Mouse (Mus musculus) limb, embryonic 14.5 days (tissue): ENCODE measurements around the gene Capn5. TPM values are rescaled to one million over a fixed set of nuclear protein-coding genes. Genes with fewer than 3 reads are reported as not detected.

Experiments used
- ATAC-seq: fragments of 200-750 bp; cut with Nextera tagmentation; 2 replicates; pipeline ENCODE4 v1.8.0; 2017; ENCODE audit warnings: low read depth, moderate number of reproducible peaks, moderate TSS enrichment; ENCODE audit not compliant: low FRiP score
- DNase-seq: peaks from one replicate; pipeline ENCODE4 v3.0.0-alpha.2; 2015; ENCODE audit warnings: low spot score
- H3K27ac ChIP-seq: fragments of 300-500 bp; sonication (generic); replicated peaks from 2 replicates; pipeline ENCODE4 v1.5.1; 2014; ENCODE audit warnings: low read depth, mild to moderate bottlenecking, low read length, moderate library complexity, mixed read lengths
- H3K27me3 ChIP-seq: fragments of 300-500 bp; sonication (generic); 2 replicates; pipeline ENCODE4 v1.6.1; 2014; ENCODE audit warnings: low read length, mixed read lengths; ENCODE audit not compliant: control insufficient read depth, insufficient read depth
- H3K36me3 ChIP-seq: fragments of 300-500 bp; sonication (generic); 2 replicates; pipeline ENCODE4 v1.6.1; 2014; ENCODE audit warnings: mild to moderate bottlenecking, low read length, moderate library complexity, mixed read lengths; ENCODE audit not compliant: control insufficient read depth, insufficient read depth
- H3K4me1 ChIP-seq: fragments of 300-500 bp; sonication (generic); 2 replicates; pipeline ENCODE4 v1.6.1; 2014; ENCODE audit warnings: antibody characterized with exemption, low read length, mixed read lengths; ENCODE audit not compliant: control insufficient read depth, insufficient read depth
- H3K4me2 ChIP-seq: fragments of 300-500 bp; sonication (generic); replicated peaks from 2 replicates; pipeline ENCODE4 v1.6.1; 2014; ENCODE audit warnings: low read depth, mild to moderate bottlenecking, low read length, moderate library complexity; ENCODE audit not compliant: severe bottlenecking
- H3K4me3 ChIP-seq: fragments of 300-500 bp; sonication (generic); replicated peaks from 2 replicates; pipeline ENCODE4 v1.5.1; 2014; ENCODE audit warnings: low read length
- H3K9ac ChIP-seq: fragments of 300-500 bp; sonication (generic); 2 replicates; pipeline ENCODE4 v1.6.1; 2014; ENCODE audit warnings: mild to moderate bottlenecking, low read depth, low read length, moderate library complexity; ENCODE audit not compliant: severe bottlenecking
- H3K9me3 ChIP-seq: fragments of 300-500 bp; sonication (generic); 2 replicates; pipeline ENCODE4 v1.6.1; 2016; ENCODE audit warnings: low read length; ENCODE audit not compliant: control insufficient read depth
- POLR2A ChIP-seq: fragments of 200-500 bp; IDR thresholded peaks from 2 replicates; pipeline ENCODE4 v1.8.0; 2012; ENCODE audit warnings: inconsistent platforms, mild to moderate bottlenecking, moderate library complexity, borderline replicate concordance; ENCODE audit not compliant: insufficient read depth, insufficient read length; ENCODE audit errors: extremely low read depth
- WGBS: fragments of 180-500 bp; shearing (Covaris S2); extraction: QIAGEN DNeasy Blood & Tissue Kit; methylation state at CpG from one replicate; pipeline ENCODE4 v1.1.7; 2014; 5-methylcytosine and 5-hydroxymethylcytosine counted together
- polyA plus RNA-seq, 2 experiments: library from polyadenylated mRNA; depleted of rRNA in 1 of 2; stranded (reverse) in 1 of 2; unstranded in 1 of 2; fragments of >200 nt; fragmentation: Nextera tagmentation in 1 of 2; extraction: Ambion mirVana in 1 of 2; gene quantifications; 2 replicates each; pipeline versions ENCODE4 v1.2.1 to v1.2.3; 2012 to 2014

The Capn5 gene
- polyA plus RNA-seq, 2 experiments = 6.5 to 9.6 TPM

- no peak overlapping the region for H3K4me3 ChIP-seq
- no peak for ATAC-seq
- H3K36me3 ChIP-seq = no peaks in the 10 kb centered on the region
- no peak for TF ChIP-seq POLR2A
- no peak overlapping the region for H3K27ac ChIP-seq
- no peak overlapping the region for H3K4me2 ChIP-seq
- no peaks in the 10 kb centered on the region for H3K9me3 ChIP-seq
- no peaks in the 10 kb centered on the region; the same call in 1 of the 2 replicates for H3K4me1 ChIP-seq
- no peak overlapping the region for H3K9ac ChIP-seq
- no peak for DNase-seq
- 53% methylated on average over 3 of the region's 3 CpGs for WGBS
- no peaks in the 10 kb centered on the region for H3K27me3 ChIP-seq
These were observed 40.5 kb downstream of the Capn5 start for GRCm38 (mm10) chr7:98137583-98137982.

GRCm38 (mm10) chr7:98131751-98132150, 46.3 kb downstream of the Capn5 start:
- 95% methylated on average over 8 of the region's 8 CpGs for WGBS
- no peak for ATAC-seq

GRCm38 (mm10) chr7:98125473-98125872, 52.6 kb downstream of the Capn5 start:
- no peaks in the 10 kb centered on the region for H3K4me1 ChIP-seq
- 26% methylated on average over 5 of the region's 5 CpGs for WGBS
- H3K36me3 ChIP-seq = no peaks in the 10 kb centered on the region
- no peak for TF ChIP-seq POLR2A
- H3K27ac ChIP-seq = no peak overlapping the region
- no peaks in the 10 kb centered on the region for H3K27me3 ChIP-seq
- no peak overlapping the region for H3K9ac ChIP-seq
- H3K4me2 ChIP-seq = no peak overlapping the region
- ATAC-seq (no peak), DNase-seq (no peak)
- H3K4me3 ChIP-seq = no peak overlapping the region
- no peaks in the 10 kb centered on the region for H3K9me3 ChIP-seq

More at GRCm38 (mm10) chr7:98131751-98132150, 46.3 kb downstream of the Capn5 start:
- no peak for DNase-seq
- no peaks in the 10 kb centered on the region for H3K36me3 ChIP-seq
- no peak overlapping the region for H3K4me3 ChIP-seq
- no peaks in the 10 kb centered on the region for H3K27me3 ChIP-seq
- no peaks in the 10 kb centered on the region for H3K9me3 ChIP-seq
- TF ChIP-seq POLR2A = no peak
- no peak overlapping the region for H3K27ac ChIP-seq
- no peak overlapping the region for H3K4me2 ChIP-seq
- H3K4me1 ChIP-seq = no peaks in the 10 kb centered on the region
- no peak overlapping the region for H3K9ac ChIP-seq

- no peak overlapping the region for H3K27ac ChIP-seq
- no peaks in the 10 kb centered on the region for H3K27me3 ChIP-seq
- no peak for DNase-seq
- no peaks in the 10 kb centered on the region for H3K36me3 ChIP-seq
- TF ChIP-seq POLR2A = no peak
- no peaks in the 10 kb centered on the region for H3K4me1 ChIP-seq
- no peak overlapping the region for H3K4me3 ChIP-seq
- H3K9me3 ChIP-seq = no peaks in the 10 kb centered on the region
- 55% methylated on average over 5 of the region's 5 CpGs for WGBS
- H3K4me2 ChIP-seq = no peak overlapping the region
- no peak overlapping the region for H3K9ac ChIP-seq
- no peak for ATAC-seq
These were observed 53.4 kb downstream of the Capn5 start for GRCm38 (mm10) chr7:98124701-98125100.

- no peaks in the 10 kb centered on the region for H3K4me1 ChIP-seq
- no peak overlapping the region for H3K4me2 ChIP-seq
- no peak for TF ChIP-seq POLR2A
- DNase-seq (no peak), ATAC-seq (no peak)
- WGBS = 79% methylated on average over 8 of the region's 8 CpGs
- H3K9ac ChIP-seq = no peak overlapping the region
- no peaks in the 10 kb centered on the region for H3K27me3 ChIP-seq
- H3K27ac ChIP-seq = no peak overlapping the region
- H3K4me3 ChIP-seq = no peak overlapping the region
- no peaks in the 10 kb centered on the region for H3K9me3 ChIP-seq
- no peaks in the 10 kb centered on the region for H3K36me3 ChIP-seq
These were observed 56.4 kb downstream of the Capn5 start for GRCm38 (mm10) chr7:98121673-98122072.

- H3K36me3 ChIP-seq = no peaks in the 10 kb centered on the region
- ATAC-seq = no peak
- H3K27ac ChIP-seq = no peak overlapping the region
- H3K9ac ChIP-seq = no peak overlapping the region
- no peaks in the 10 kb centered on the region for H3K4me1 ChIP-seq
- H3K9me3 ChIP-seq = no peaks in the 10 kb centered on the region
- no peak for TF ChIP-seq POLR2A
- no peak for DNase-seq
- H3K4me3 ChIP-seq = no peak overlapping the region
- no peaks in the 10 kb centered on the region for H3K27me3 ChIP-seq
- H3K4me2 ChIP-seq = no peak overlapping the region
- WGBS = 92% methylated on average over 3 of the region's 3 CpGs
These were observed 56.8 kb downstream of the Capn5 start for GRCm38 (mm10) chr7:98121241-98121640.
